Mouse (Mus musculus): ENCODE data around the gene Pam.

DNA sequence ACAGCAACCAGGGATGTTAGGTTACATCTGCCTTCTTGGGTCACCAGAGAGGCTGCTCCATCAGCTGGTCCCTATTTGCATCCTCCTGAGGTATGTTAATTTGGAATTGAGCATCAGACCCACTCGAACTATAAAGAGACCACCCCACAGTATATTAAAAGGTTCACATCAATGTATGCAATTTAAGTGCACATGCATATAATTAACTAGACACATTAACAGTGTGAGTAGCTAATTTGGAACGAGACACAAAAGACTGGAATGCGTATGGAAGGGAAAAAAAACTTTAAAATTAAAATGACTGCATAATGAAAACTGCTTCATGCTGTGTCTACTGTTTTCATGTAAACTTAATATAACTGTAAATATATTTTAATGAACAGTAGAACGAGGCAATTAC lies 164.2 kb downstream of the Pam start:
- TF ChIP-seq GATA1 (IDR thresholded peaks at IDR 0.05; ENCODE audit: borderline replicate concordance, low read length) (no peak), FLI1 (IDR thresholded peaks at IDR 0.05; ENCODE audit: low read length) (no peak)

Measured in megakaryocyte, embryonic 14.5 days (primary cell).